Mouse (Mus musculus) liver, embryonic 14.5 days (tissue): ENCODE data around the gene Sgms1.

Source experiments
- CTCF ChIP-seq: IDR thresholded peaks from 2 replicates; pipeline ENCODE4 v1.5.1; 2016; ENCODE audit warnings: antibody characterized with exemption, low read depth, control low read depth
- EP300 ChIP-seq: IDR thresholded peaks from 2 replicates; pipeline ENCODE4 v1.6.1; 2016; ENCODE audit warnings: antibody characterized with exemption, low read depth

DNA sequence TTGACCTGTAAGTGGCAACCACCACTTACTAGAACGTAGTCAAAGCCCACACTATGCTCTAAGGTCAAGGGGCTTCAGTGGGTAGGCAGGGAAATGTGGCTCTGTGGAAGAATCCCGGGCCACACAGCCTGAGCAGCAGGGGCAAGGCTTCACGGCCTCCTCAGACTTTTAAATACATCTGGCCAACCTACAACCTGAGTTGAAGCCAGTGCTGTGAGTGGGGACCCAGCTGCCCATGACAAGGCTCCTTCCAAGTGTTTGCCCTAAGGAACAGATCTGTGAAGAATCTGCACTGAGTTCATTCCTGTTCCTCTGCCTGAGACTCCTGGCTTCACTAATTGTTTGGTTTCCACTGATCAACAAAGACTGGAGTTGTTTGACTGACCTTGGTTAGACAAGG is 1.9 kb upstream of the Sgms1 start:
- TF ChIP-seq CTCF (no peak), EP300 (no peak)
